Mouse (Mus musculus) hindbrain, embryonic 16.5 days (tissue): ENCODE measurements around the gene Polr2b. TPM values are rescaled to one million over a fixed set of nuclear protein-coding genes. Genes with fewer than 3 reads are reported as not detected.

ENCODE experiments used
- ATAC-seq: fragments of 200-750 bp; cut with Nextera tagmentation; 2 replicates; pipeline ENCODE4 v1.8.0; 2017; ENCODE audit warnings: moderate TSS enrichment, moderate library complexity
- H3K27ac ChIP-seq: fragments of 300-500 bp; sonication (generic); 2 replicates; pipeline ENCODE4 v1.5.1; 2014; ENCODE audit warnings: low read depth, mild to moderate bottlenecking, control low read depth, low read length, moderate library complexity
- H3K27me3 ChIP-seq: fragments of 300-500 bp; sonication (generic); replicated peaks from 2 replicates; pipeline ENCODE4 v1.6.1; 2014; ENCODE audit warnings: low read length; ENCODE audit not compliant: control insufficient read depth, insufficient read depth
- H3K36me3 ChIP-seq: fragments of 300-500 bp; sonication (generic); 2 replicates; pipeline ENCODE4 v1.6.1; 2014; ENCODE audit warnings: mild to moderate bottlenecking, low read length, moderate library complexity, mixed read lengths; ENCODE audit not compliant: control insufficient read depth, insufficient read depth
- H3K4me1 ChIP-seq: fragments of 300-500 bp; sonication (generic); 2 replicates; pipeline ENCODE4 v1.6.1; 2014; ENCODE audit warnings: low read depth, low read length; ENCODE audit not compliant: control insufficient read depth, insufficient read depth
- H3K4me2 ChIP-seq: fragments of 300-500 bp; sonication (generic); 2 replicates; pipeline ENCODE4 v1.6.1; 2014; ENCODE audit warnings: mild to moderate bottlenecking, low read length, control low read depth, moderate library complexity
- H3K4me3 ChIP-seq: fragments of 300-500 bp; sonication (generic); 2 replicates; pipeline ENCODE4 v1.5.1; 2014; ENCODE audit warnings: mild to moderate bottlenecking, low read length, control low read depth, moderate library complexity
- H3K9ac ChIP-seq: fragments of 300-500 bp; sonication (generic); 2 replicates; pipeline ENCODE4 v1.6.1; 2014; ENCODE audit warnings: low read depth, mild to moderate bottlenecking, control low read depth, low read length, moderate library complexity
- H3K9me3 ChIP-seq: fragments of 300-500 bp; sonication (generic); 2 replicates; pipeline ENCODE4 v1.6.1; 2014; ENCODE audit warnings: mild to moderate bottlenecking, low read length, moderate library complexity; ENCODE audit not compliant: control insufficient read depth
- WGBS: fragments of 180-500 bp; shearing (Covaris S2); extraction: QIAGEN DNeasy Blood & Tissue Kit; methylation state at CpG from one replicate; pipeline ENCODE4 v1.1.7; 2014; 5-methylcytosine and 5-hydroxymethylcytosine counted together
- polyA plus RNA-seq: library from polyadenylated mRNA; unstranded; fragments of >200 nt; fragmentation: Nextera tagmentation; extraction: Ambion mirVana; gene quantifications from 2 replicates; pipeline ENCODE4 v1.2.1, GENCODE M21; 2015

The Polr2b gene
- polyA plus RNA-seq, 1 experiment from 2014 or later, result 52.4 TPM

- no peak for ATAC-seq
- Histone ChIP-seq H3K9ac (no peak overlapping the region), H3K36me3 (no peaks in the 10 kb centered on the region), H3K4me3 (no peak overlapping the region), H3K27me3 (no peaks in the 10 kb centered on the region), H3K4me2 (no peak overlapping the region), H3K4me1 (no peaks in the 10 kb centered on the region), H3K27ac (no peak overlapping the region), H3K9me3 (no peaks in the 10 kb centered on the region)
- 89% methylated on average over 3 of the region's 3 CpGs for WGBS
Observed at GRCm38 (mm10) chr5:77378027-77378426, 68.1 kb downstream of the Polr2b start.

GRCm38 (mm10) chr5:77379434-77380135, 69.6 kb downstream of the Polr2b start:
- no peak overlapping the region for H3K27ac ChIP-seq

GRCm38 (mm10) chr5:77380321-77380901, 70.5 kb downstream of the Polr2b start:
- no peak for ATAC-seq
- Histone ChIP-seq H3K4me2 (no peak overlapping the region), H3K4me3 (no peak overlapping the region), H3K9me3 (no peaks in the 10 kb centered on the region), H3K27me3 (no peaks in the 10 kb centered on the region), H3K9ac (no peak overlapping the region), H3K4me1 (no peaks in the 10 kb centered on the region), H3K36me3 (no peaks in the 10 kb centered on the region), H3K27ac (no peak overlapping the region)
- 71% methylated on average over 17 of the region's 17 CpGs for WGBS

More at GRCm38 (mm10) chr5:77379434-77380135, 69.6 kb downstream of the Polr2b start:
- Histone ChIP-seq H3K27me3 (no peaks in the 10 kb centered on the region), H3K4me1 (no peaks in the 10 kb centered on the region), H3K36me3 (no peaks in the 10 kb centered on the region), H3K9ac (no peak overlapping the region), H3K4me2 (no peak overlapping the region), H3K4me3 (no peak overlapping the region), H3K9me3 (no peaks in the 10 kb centered on the region)
- 83% methylated on average over 14 of the region's 14 CpGs for WGBS
- no peak for ATAC-seq

- Histone ChIP-seq H3K4me2 (no peak overlapping the region), H3K9me3 (no peaks in the 10 kb centered on the region), H3K27me3 (no peaks in the 10 kb centered on the region), H3K4me3 (no peak overlapping the region), H3K9ac (no peak overlapping the region), H3K4me1 (no peaks in the 10 kb centered on the region), H3K36me3 (no peaks in the 10 kb centered on the region), H3K27ac (no peak overlapping the region)
- no peak for ATAC-seq
- 80% methylated on average over 7 of the region's 7 CpGs for WGBS
Observed at GRCm38 (mm10) chr5:77381283-77381682, 71.3 kb downstream of the Polr2b start.

GRCm38 (mm10) chr5:77381686-77382085, 71.7 kb downstream of the Polr2b start:
- Histone ChIP-seq H3K9ac (no peak overlapping the region), H3K4me3 (no peak overlapping the region), H3K27ac (no peak overlapping the region), H3K4me1 (no peaks in the 10 kb centered on the region), H3K9me3 (no peaks in the 10 kb centered on the region), H3K36me3 (no peaks in the 10 kb centered on the region), H3K4me2 (no peak overlapping the region), H3K27me3 (no peaks in the 10 kb centered on the region)
- no peak for ATAC-seq
- WGBS, result 81% methylated on average over 5 of the region's 5 CpGs

- Histone ChIP-seq H3K27ac (no peak overlapping the region), H3K9me3 (no peaks in the 10 kb centered on the region), H3K27me3 (no peaks in the 10 kb centered on the region), H3K36me3 (no peaks in the 10 kb centered on the region), H3K9ac (no peak overlapping the region), H3K4me3 (no peak overlapping the region), H3K4me2 (no peak overlapping the region), H3K4me1 (no peaks in the 10 kb centered on the region)
- 91% methylated on average over 5 of the region's 5 CpGs for WGBS
- no peak for ATAC-seq
Observed at GRCm38 (mm10) chr5:77383799-77384554, 74.0 kb downstream of the Polr2b start.

GRCm38 (mm10) chr5:77384724-77385123, 74.8 kb downstream of the Polr2b start:
- Histone ChIP-seq H3K4me2 (no peak overlapping the region), H3K27ac (no peak overlapping the region), H3K36me3 (no peaks in the 10 kb centered on the region), H3K9ac (no peak overlapping the region), H3K4me3 (no peak overlapping the region), H3K27me3 (no peaks in the 10 kb centered on the region), H3K4me1 (no peaks in the 10 kb centered on the region), H3K9me3 (no peaks in the 10 kb centered on the region)
- no peak for ATAC-seq
- 59% methylated on average over 9 of the region's 9 CpGs for WGBS

GRCm38 (mm10) chr5:77385221-77385620, 75.3 kb downstream of the Polr2b start:
- no peak overlapping the region for H3K9ac ChIP-seq
- H3K4me1 ChIP-seq, result no peaks in the 10 kb centered on the region
- no peaks in the 10 kb centered on the region for H3K9me3 ChIP-seq
- no peak overlapping the region for H3K27ac ChIP-seq
- H3K4me3 ChIP-seq, result no peak overlapping the region
- no peaks in the 10 kb centered on the region for H3K27me3 ChIP-seq
- ATAC-seq, result no peak
- H3K36me3 ChIP-seq, result no peaks in the 10 kb centered on the region
- WGBS, result 72% methylated on average over 5 of the region's 5 CpGs
- no peak overlapping the region for H3K4me2 ChIP-seq

- H3K36me3 ChIP-seq, result no peaks in the 10 kb centered on the region
- no peak overlapping the region for H3K4me3 ChIP-seq
- no peak overlapping the region for H3K4me2 ChIP-seq
- H3K9ac ChIP-seq, result no peak overlapping the region
- WGBS, result 82% methylated on average over 6 of the region's 6 CpGs
- no peaks in the 10 kb centered on the region for H3K27me3 ChIP-seq
- H3K9me3 ChIP-seq, result no peaks in the 10 kb centered on the region
- H3K27ac ChIP-seq, result no peak overlapping the region
- H3K4me1 ChIP-seq, result no peaks in the 10 kb centered on the region
- no peak for ATAC-seq
Observed at GRCm38 (mm10) chr5:77385900-77386595, 76.1 kb downstream of the Polr2b start.
